Mouse (Mus musculus): ENCODE data around the gene Olfr884. TPM values are rescaled to one million over a fixed set of nuclear protein-coding genes. Genes with fewer than 3 reads are reported as not detected.

The Olfr884 gene
- total RNA-seq (2021): not detected
- long read RNA-seq, experiment 1: 0 reads
- long read RNA-seq, experiment 2: 0 reads

- no peak for DNase-seq
Measured at GRCm38 (mm10) chr9:38046255-38046654, at the start of gene Olfr884. Olfr884 (plus strand) TSS chr9:38046555.

- no peak for DNase-seq
Measured at GRCm38 (mm10) chr9:37998581-37999204, 47.7 kb upstream of the Olfr884 start.

DNA sequence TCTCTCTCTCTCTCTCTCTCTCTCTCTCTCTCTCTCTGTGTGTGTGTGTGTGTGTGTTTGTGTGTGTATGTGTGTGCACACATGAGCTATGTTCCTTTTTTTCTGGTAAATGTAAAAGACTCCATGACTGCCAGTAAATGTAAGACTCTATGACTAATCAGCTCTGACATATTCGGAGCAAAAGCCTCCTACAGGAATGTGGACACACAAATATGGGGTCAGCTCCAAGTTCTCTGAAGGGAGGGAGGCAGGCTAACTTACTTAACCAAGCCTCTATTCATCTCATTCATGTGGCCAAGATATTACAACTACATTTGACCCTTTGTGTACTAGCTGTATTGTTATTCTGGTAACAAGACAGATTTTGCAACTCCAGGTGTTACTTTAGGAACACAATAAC lies 46.3 kb upstream of the Olfr884 start:
- DNase-seq: no peak

DNA sequence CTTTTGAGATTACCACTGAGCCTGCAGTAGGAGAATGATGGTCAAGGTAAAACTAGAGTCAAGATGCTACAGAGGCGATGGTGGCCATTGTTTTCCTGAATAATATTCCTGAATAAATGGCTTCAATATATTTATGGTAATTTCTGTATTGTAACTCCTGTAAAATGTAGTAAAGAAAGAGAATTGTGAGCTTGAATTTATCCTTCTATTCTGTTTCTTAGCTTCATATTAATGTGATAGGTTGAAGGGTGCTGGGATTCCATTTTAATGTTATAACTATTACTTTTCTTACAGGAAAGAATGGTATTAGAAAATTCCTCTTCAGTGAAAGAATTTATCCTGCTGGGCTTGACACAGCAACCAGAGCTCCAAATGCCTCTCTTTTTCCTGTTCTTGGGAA lies 20.8 kb upstream of the Olfr884 start, which contains the start of gene Olfr883:
TSS of gene Olfr883 (plus strand) at position 301 of the 400 bp plus-strand sequence.
- no peak for DNase-seq

GRCm38 (mm10) chr9:38061022-38061421 lies 14.7 kb downstream of the Olfr884 start, which contains the start of gene Olfr885:
Olfr885 (plus strand) TSS chr9:38061322.
- no peak for DNase-seq

GRCm38 (mm10) chr9:38083772-38084171 lies 37.4 kb downstream of the Olfr884 start, which contains the start of gene Olfr887:
Olfr887 (plus strand) TSS chr9:38084072.
- DNase-seq: no peak

Other genes starting within 250 kb of the Olfr884 start
- not detected for gene Olfr876, start 243.5 kb upstream of the Olfr884 start, total RNA-seq (2021)
- gene Olfr877, start 192.3 kb upstream of the Olfr884 start, total RNA-seq (2021): not detected
- not detected for gene Olfr145, start 149.8 kb upstream of the Olfr884 start, total RNA-seq (2021)
- gene Olfr878, start 128.7 kb upstream of the Olfr884 start, total RNA-seq (2021): not detected
- not detected for gene Olfr881, start 54.7 kb upstream of the Olfr884 start, total RNA-seq (2021)
- not detected for gene Olfr883, start 20.7 kb upstream of the Olfr884 start, total RNA-seq (2021)
- gene Olfr885, start 14.8 kb downstream of the Olfr884 start, total RNA-seq (2021): not detected
- gene Olfr887, start 37.5 kb downstream of the Olfr884 start, total RNA-seq (2021): not detected
- not detected for gene Olfr888, start 61.6 kb downstream of the Olfr884 start, total RNA-seq (2021)
- not detected for gene Olfr889, start 68.6 kb downstream of the Olfr884 start, total RNA-seq (2021)
- gene Olfr890, start 96.0 kb downstream of the Olfr884 start, total RNA-seq (2021): not detected
- gene Olfr891, start 134.3 kb downstream of the Olfr884 start, total RNA-seq (2021): not detected
- not detected for gene Olfr893, start 161.8 kb downstream of the Olfr884 start, total RNA-seq (2021)
- not detected for gene Olfr894, start 171.5 kb downstream of the Olfr884 start, total RNA-seq (2021)
- gene Olfr143, start 206.2 kb downstream of the Olfr884 start, total RNA-seq (2021): not detected
- gene Olfr895, start 221.3 kb downstream of the Olfr884 start, total RNA-seq (2021): not detected
- not detected for gene Olfr896-ps1, start 244.6 kb downstream of the Olfr884 start, total RNA-seq (2021)

Data from heart, adult 18-20 months (tissue).